Mouse (Mus musculus): ENCODE measurements around the gene Zfp296.
A peak's percentile ranks its signal among the peaks of the same experiment; 100 is the strongest.
"Not testable (repeated sequence)": the region's sequence is repeated elsewhere in the genome, so short reads cannot be mapped to it uniquely, and the experiment has no call there.

The Zfp296 gene

GRCm38 (mm10) chr7:19562643-19563410 lies 14.3 kb upstream of the Zfp296 start, which contains the start of gene Ppp1r37:
TSS of gene Ppp1r37 (minus strand) at chr7:19563076.
- DNase-seq (ENCODE audit: low spot score): peak; percentile 35

DNA sequence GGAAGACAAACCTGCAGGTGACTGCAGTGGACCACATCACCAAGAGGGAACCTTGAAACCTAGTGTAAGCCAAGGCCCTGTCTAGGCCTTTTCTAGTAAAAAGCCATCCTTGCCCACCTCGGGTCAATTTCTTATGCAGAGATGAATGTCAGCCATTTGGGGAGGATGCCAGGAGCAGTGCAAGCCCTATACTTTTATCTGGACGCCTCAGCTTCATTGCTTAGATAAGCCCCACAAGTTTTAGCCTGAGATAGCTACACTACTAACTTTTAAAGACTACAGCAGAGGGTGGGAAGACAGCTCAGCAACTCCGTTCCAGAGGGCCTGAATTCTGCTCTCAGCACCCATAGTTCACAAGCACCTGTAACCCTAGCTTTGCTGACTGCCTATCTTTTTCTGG lies 13.2 kb upstream of the Zfp296 start:
- DNase-seq (ENCODE audit: low spot score): no peak

- no peak for DNase-seq (ENCODE audit: low spot score)
Observed at GRCm38 (mm10) chr7:19564455-19564854, 12.6 kb upstream of the Zfp296 start.

DNA sequence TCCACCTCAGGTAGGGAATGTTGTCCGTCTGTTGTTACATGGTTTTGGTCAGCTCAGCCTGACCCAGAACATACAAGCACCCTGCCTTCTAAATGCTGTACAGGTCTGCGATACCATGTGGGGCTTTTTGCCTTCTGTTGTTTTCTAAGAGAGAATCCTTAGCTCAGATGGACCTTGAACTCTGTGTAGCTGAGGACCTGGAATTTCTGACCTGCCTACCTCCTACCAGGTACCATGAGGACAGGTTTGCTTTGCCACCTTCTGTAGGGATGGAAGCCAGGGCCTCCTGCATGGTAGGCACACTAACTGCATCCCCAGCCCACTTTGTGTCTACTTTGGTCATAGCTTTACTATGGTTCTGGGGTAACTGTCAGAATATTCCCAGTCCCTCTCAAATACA lies 11.3 kb upstream of the Zfp296 start:
- DNase-seq (ENCODE audit: low spot score): no peak

DNA sequence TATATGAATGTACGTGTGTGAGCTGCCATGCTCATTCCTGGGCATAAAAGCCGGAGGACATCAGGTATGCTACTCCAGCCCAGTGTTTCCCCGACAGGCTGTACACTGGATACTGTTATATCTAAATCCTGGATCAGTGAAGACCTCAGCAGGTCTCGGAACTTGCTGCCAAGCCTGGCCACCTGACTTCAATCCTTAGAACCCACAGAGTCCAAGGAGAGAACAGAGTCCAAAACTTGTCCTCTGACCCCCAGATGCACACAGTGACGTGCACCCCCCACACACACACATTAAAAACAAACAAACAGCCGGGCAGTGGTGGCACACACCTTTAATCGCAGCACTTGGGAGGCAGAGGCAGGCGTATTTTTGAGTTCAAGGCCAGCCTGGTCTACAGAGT lies 9.7 kb upstream of the Zfp296 start:
- no peak for DNase-seq (ENCODE audit: low spot score)

DNA sequence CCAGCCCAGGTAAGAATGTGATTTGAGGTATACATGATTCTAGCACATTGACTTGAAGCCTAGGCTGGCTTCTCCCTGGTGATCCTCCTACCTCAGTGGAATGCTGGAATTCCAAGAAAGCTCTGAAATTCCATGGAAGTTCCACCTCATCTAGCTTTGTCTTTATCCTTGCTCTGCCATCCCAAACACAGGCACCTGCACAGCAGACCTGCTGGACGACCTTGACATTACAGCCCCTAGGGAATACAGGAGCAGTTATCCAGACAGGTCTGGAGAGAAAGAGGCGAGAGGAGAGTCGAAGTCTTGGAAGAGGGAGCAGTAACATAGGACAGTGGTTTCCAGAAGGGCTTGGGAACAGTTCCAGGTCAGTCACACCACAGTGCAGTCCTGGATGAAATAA lies 7.4 kb upstream of the Zfp296 start:
- DNase-seq (ENCODE audit: low spot score): no peak

DNA sequence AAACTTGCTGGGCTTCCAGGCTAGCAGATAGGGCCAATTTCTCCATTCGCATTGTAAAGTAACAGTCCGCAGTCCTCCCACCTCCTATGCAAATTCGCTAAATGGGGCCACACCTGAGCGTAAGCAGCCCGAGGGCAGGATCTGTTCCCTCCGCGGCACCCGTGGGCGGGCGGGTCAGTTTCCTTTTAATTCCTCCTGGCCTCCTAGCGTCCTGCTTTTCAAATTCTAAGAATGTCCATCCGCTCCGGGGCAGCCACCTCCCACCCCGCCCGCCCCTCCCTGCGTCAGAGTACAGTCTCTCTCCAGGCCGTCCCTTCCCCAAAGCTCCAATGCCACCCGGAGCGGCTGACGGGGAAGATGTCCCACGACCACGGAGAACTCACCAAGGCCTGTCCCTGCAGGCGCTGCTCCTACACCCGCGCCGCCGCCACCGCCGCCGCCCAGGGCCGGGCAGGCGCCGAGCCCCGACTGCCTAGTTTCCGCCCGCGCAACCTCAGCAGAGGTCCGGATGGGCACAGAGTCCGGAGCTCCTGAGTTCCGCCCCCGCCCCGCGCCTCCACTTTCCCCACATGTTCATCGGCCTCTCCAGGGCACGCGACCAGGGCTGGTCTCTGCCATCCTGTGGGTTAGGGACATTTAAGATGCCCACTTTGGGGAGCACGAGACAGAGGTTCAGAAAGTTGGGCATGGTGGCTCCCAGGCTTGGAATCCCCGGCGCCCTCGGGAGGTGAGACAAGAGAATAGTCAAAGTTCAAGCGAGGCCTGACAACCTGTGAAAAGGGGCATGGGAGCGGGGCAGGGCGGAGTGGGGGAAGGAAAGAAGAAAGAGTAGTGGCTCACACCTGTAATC lies 3.9 kb upstream of the Zfp296 start:
- DNase-seq (ENCODE audit: low spot score): peak; percentile 63

- no peak for DNase-seq (ENCODE audit: low spot score)
Observed at GRCm38 (mm10) chr7:19573776-19574140, 3.3 kb upstream of the Zfp296 start.

- DNase-seq (ENCODE audit: low spot score): no peak
Observed at GRCm38 (mm10) chr7:19575559-19575958, 1.5 kb upstream of the Zfp296 start.

DNA sequence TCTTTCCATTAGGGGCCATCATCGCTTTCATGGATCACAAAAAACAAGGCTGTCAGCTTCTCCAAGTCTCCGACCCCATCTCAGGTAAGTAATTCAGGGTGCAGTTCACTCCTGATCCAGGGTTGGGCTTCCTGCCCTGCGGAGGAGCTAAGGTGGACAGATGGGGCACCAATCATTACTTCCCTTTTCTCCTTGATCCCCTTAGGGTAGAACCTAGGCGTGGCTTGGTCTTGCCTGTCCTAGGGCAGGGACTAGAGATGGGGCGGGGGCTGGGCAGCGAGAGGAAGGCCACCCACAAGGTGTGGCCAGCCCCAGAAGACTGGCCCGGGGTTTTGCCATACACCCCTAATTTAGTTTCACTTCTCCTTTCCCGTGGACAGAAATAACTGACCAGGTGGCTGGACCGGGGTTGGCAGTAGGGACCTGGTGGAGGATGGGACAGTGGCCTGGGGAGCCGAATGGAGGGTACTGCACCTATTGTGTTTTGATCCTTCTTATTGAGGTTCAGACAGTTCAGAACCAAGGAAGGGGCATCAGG lies 859 bp downstream of the Zfp296 start:
- no peak for DNase-seq (ENCODE audit: low spot score)

DNA sequence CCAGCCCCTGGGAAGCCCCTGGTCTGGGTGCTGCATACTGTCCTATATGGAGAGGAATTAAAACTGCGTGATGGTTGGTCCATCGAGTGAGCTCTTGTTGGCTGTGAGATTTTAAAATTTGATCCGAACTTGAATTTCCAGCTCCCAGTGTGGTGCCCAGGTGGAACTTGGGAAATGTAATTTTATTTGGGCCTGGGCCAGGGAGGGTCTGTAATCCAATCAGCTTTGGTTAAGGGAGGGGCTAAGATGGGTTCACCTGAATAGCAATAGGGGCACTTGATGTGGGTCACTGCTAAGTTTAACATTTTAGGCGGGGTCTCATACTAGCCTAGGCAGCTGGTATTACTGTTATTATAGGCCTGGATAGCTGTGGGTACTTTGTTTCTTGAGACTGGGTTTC lies 1.3 kb downstream of the Zfp296 start:
- DNase-seq (ENCODE audit: low spot score): no peak

DNA sequence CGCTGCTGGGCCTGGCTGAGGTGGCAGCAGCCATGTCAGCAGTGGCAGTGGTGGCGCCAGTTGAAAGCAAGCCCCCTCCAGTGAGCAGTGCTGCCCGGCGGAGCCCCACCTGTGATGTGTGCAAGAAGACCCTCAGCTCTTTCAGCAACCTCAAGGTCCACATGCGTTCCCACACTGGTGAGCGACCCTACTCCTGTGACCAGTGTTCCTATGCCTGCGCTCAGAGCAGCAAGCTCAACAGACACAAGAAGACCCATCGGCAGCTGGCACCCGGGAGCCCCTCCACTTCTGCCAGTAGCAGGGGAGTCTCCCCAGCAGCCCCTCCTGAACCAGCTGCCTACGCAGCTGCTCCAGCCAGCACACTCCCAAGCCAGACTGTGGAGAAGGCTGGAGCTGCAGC lies 2.7 kb downstream of the Zfp296 start:
- DNase-seq (ENCODE audit: low spot score): no peak

GRCm38 (mm10) chr7:19580634-19581033 lies 3.5 kb downstream of the Zfp296 start:
- no peak for DNase-seq (ENCODE audit: low spot score)

- DNase-seq (ENCODE audit: low spot score): no peak
Observed at GRCm38 (mm10) chr7:19586269-19586668, 9.2 kb downstream of the Zfp296 start.

GRCm38 (mm10) chr7:19589207-19589606 lies 12.1 kb downstream of the Zfp296 start:
- no peak for DNase-seq (ENCODE audit: low spot score)

GRCm38 (mm10) chr7:19589917-19590316 lies 12.8 kb downstream of the Zfp296 start:
- peak; percentile 42 for DNase-seq (ENCODE audit: low spot score)

DNA sequence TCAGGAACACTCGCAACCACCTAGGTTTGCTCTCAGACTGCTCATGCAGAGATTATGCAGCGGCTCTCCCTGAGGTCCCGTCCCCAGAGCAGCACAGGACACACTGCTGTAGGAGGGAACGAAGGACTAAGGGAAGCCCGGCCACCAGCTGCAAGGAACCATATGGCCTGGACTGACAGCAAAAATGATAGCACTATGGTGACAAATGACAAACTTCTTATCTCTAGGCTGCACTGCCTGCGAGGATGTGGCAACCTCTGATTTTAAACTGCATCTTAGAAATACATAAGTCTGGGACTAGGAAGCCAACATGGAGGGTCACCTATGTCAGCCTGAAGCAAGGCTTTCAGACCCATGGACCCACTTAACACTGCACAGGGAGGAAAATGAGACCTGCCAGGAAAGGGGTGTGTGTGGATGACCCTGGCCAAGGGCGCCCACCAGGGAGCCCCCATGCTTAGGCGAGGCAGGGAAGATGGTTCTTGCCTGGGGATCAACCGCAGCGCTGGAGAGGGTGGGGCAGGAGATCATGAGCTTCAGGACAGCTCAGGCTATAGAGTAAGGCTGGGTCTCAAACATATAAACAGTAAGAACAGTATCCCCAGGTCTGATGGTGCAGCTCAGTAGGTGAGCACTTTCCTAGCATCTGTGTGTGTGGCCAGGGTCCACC lies 16.1 kb downstream of the Zfp296 start:
- DNase-seq (ENCODE audit: low spot score): no peak

GRCm38 (mm10) chr7:19600562-19600961 lies 23.5 kb downstream of the Zfp296 start:
- peak; percentile 6 for DNase-seq (ENCODE audit: low spot score)

DNA sequence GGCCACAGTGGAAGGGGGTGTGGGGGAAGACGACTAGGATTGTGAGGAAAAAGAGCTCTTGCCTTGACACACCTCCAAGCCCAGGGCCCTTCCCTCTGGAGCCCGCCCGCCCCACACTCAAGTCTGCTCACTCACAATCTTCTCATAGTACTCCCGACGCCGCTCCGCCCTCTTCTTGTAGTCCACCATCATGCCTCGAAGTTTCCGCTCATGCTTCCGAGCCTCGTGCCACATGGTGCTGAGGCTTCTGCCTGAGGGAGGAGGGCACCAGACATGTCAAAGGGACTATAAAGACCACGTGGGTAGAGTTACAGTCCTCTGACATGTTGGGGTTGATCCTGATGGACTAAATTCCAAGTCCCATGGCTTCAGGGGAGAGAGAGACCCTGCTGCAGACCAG lies 26.0 kb downstream of the Zfp296 start:
- no peak for DNase-seq (ENCODE audit: low spot score)

DNA sequence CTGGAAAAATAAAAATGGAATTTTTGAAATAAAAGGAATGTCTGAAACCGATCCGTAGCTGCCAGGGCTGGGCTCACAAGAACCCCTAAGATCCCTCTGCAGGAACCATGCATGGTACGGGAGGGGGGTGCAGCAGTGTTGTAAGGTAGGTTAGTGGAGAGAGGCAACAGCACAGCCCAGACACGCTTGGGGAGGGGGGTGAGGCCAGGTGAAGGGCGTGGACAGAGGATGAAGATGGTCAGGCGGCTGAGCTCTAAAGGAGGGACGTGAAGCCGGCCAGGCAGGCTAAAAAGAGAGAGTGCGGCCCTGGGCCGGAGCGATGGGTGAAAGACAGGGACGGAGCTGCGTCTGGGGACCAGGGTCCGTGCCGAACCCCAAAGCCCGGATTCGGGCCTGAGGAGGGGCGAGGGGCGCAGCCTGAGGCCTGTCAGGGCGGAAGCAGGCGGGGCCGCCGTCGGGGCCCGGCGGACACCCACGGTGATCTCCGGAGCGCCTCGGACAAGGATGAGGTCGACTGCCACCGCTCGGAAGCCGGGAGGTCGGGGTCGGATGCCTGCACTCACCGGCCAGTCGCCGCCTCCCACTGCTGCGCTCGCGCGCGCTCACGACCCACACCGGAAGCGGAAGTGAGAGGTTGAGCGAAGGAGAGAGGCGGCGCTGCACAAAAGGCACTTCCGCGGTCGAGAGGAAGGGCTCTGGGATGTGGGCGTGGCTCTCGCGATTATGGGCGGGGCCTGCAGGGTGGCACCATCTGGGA lies 26.9 kb downstream of the Zfp296 start, which contains the start of gene Clasrp:
Clasrp (minus strand) TSS at position 638 of the 757 bp plus-strand sequence.
- peak; percentile 85 for DNase-seq (ENCODE audit: low spot score)

DNA sequence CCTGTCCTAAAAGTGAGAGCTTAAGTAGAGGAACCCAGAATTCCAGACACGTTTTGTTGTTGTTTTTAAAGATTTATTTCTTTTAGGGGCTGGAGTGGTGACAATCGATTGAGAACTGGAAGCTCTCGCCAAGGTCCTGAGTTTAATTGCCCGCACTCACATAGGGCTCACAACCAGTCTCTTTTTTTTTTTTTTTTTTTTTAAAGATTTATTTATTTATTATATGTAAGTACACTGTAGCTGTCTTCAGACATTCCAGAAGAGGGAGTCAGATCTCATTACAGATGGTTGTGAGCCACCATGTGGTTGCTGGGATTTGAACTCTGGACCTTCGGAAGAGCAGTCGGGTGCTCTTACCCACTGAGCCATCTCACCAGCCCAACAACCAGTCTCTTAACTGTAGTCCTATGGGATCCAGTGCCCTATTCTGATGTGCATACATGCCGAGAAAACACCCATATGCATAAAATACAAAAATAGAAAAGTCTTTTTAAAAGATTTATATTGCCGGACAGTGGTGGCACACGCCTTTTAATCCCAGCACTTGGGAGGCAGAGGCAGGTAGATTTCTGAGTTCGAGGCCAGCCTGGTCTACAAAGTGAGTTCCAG lies 27.6 kb downstream of the Zfp296 start:
- not testable (repeated sequence) for DNase-seq (ENCODE audit: low spot score)
